Mouse (Mus musculus): ENCODE data around the gene Aph1c.

DNA sequence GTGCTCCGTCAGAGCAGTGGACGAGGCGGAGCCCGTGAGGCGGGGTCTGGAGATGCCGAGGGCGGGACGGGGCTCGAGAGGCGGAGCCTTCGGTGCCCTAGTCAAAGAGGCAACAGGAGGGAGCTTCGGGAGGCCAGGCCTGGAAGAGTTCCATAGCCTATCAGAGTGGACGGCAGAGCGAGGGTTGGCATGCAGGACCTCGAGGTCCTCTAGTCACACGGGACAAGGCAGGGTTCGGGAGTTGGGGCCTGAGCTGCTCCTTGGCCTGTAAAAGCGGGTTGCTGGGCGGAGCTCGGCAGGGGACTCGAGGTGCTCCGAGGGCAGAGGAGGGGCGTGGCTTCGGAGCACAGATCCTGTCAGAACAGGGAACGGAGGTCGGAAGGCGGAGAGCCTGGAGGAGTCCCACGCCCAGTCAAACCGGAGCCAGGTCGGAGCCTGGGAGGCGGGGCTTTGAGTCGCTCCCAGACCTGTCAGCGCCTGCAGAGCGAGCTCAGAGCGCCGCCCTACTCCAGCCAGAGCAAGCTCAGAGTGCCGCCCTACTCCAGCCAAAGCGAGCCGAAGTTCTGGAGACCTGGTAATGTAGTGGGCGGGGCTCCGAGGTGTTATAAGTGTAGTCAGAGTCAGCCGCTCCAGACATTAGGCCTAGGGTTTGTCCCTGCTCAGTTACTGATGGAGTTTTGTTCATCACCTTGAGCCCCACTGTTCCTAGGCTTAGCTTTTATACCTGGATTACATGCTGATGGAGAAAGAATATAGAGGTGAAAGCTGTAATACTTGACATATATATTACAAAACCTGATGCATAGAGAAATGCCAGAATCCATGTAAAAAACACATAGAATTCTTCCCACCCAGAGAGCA, 38.8 kb downstream of the Aph1c start, which contains the start of gene Aph1b:
- no peak for TF ChIP-seq CTCF (IDR thresholded peaks at IDR 0.05; ENCODE audit: insufficient read depth, low read depth, low read length)
- TF ChIP-seq POLR2A (IDR thresholded peaks at IDR 0.05; ENCODE audit: insufficient read depth, low read depth, low read length): 0 out of 2 replicates have a peak, but pooled peaks have one; percentile 3

Data from olfactory bulb, adult 2 months (tissue).